Mouse (Mus musculus): ENCODE data around the gene Sft2d2.
A peak's percentile ranks its signal among the peaks of the same experiment; 100 is the strongest.

Sft2d2 gene

DNA sequence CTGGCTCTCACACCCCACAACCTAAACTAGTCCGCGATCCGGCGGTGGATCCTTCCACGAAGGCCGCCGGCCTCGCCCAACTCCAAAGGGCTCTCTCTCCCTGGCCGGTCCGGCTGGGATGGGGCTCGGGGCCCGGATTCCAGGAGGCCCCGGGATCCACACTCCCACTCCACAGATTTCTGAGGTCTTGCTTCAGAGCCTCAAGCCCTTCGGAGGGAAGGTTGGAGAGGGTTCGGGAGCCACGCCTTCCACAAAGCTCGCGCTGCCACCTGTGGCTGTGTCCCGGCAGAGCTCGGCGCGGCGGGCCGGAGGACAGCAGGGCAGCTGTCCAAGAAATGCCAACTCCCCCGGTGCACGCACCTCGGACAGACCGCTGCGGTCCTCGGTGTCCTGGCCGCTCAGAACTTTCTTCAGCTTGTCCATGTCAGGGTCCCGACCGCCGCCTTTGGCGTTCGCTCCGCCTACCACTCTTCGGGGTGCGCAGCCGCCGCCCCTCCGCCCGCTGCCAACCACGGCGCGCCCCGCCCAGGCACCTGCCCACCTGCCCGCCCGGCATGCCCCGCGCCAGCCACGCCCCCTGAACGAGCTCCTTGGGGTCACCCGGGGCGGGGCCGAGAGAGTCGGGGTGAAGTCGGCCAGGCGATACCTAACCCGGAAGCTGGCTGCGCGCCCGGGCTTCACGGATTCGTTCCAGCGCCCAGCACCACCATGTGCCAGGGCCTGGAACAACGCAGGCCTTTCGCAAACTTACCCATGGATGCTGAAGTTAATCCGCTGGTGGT, at the start of gene Sft2d2:
TSS of gene Sft2d2 (minus strand) at position 559 of the 782 bp plus-strand sequence.
- DNase-seq (ENCODE audit: low spot score), result peak; percentile 55

- DNase-seq (ENCODE audit: low spot score), result peak; percentile 94
These were observed 42.4 kb upstream of the Sft2d2 start, which contains the start of gene Tiprl for GRCm38 (mm10) chr1:165236321-165237298. TSS of gene Tiprl (minus strand) at chr1:165236996.

- DNase-seq (ENCODE audit: low spot score), result no peak
These were observed 41.6 kb upstream of the Sft2d2 start for GRCm38 (mm10) chr1:165235846-165236245.

DNA sequence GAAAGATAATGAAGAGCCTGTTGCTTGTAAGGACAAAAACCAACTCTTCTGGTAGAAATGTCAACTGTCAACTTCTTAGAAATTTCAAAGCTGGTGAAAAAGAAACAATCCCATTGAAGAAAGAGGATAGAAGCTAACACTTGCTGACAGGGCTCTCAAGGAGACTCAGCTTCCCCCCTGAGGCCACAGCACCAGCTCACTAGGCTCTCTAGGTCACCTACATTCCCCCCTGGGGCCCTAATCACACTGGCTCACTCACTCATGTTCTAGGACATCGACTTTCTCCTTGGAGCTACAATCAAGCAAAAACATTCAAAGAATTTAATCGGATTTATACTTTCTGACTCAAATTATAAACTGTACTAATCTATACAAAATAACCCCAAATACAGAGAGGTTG, 39.6 kb upstream of the Sft2d2 start:
- no peak for DNase-seq (ENCODE audit: low spot score)

DNA sequence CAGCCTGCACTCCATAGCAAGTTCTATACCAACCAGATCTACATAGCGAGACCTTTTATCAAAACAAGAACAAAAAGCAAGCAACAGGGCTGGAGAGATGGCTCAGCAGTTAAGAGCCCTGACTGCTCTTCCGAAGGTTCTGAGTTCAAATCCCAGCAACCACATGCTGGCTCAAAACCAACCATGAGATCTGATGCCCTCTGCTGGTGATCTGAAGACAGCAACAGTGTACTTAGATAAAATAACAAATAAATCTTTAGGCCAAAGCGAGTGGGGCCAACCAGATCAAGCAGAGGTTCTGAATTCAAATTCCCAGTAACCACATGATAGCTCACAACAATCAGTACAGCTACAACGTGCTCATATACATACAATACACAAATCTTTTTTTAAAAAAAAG, 36.5 kb upstream of the Sft2d2 start:
- DNase-seq (ENCODE audit: low spot score), result no peak

GRCm38 (mm10) chr1:165229577-165229976, 35.3 kb upstream of the Sft2d2 start:
- DNase-seq (ENCODE audit: low spot score), result no peak

DNA sequence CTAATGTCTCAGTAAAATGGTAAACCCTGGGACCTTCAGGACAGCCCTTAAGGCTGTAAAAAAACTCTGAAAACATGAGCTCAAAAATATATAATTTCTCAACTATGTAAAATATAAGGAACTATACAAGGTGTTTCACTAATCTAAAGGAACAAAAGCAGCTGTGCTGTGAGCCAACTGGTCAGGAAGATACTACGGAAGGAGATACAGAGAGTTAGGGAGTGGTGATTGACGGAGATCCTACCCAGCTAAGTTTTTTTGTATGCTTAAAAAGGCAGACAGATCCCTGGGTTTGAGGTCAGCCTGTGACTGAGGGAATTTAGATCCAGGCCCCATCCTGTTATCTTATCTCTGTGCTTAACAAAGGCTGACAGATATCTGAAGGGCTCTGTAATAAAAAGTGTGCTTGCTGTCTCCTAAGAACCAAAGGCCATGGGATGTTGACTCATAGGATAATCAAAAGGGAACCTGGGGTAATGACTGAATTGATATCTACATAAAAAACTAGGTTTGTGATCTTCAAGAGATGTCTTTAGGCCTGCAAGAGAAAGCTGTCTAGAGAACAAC, 22.9 kb upstream of the Sft2d2 start:
- DNase-seq (ENCODE audit: low spot score), result no peak

GRCm38 (mm10) chr1:165215831-165216230, 21.6 kb upstream of the Sft2d2 start:
- DNase-seq (ENCODE audit: low spot score), result no peak

GRCm38 (mm10) chr1:165205591-165205990, 11.4 kb upstream of the Sft2d2 start:
- DNase-seq (ENCODE audit: low spot score), result no peak

DNA sequence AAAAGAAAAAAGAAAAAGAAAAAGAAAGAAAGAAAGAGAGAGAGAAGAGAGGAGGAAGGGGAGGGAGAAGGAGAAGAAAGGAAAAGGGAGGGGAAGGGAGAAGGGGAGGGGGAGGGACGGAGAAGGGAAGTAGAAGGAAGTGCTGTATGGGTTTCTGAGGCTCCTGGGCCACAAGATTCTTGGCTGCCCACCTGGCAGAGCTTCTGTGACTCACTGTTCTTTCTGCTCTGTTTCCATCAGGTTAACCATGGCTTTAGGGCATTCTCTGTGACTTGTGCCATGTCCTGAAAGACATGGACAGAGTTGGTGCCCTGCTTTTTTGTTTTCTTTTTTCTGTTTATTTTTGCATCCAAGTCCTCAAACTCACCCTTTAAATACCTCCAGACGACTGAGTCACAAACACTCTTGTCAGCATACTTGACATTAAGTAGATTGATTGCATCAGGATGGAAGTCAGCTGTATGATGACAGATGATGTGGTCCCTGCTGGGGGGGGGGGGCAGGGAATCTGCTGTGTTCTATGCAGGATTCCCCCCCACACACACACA, 9.3 kb upstream of the Sft2d2 start:
- no peak for DNase-seq (ENCODE audit: low spot score)

- DNase-seq (ENCODE audit: low spot score), result no peak
These were observed 7.3 kb upstream of the Sft2d2 start for GRCm38 (mm10) chr1:165201445-165202012.

DNA sequence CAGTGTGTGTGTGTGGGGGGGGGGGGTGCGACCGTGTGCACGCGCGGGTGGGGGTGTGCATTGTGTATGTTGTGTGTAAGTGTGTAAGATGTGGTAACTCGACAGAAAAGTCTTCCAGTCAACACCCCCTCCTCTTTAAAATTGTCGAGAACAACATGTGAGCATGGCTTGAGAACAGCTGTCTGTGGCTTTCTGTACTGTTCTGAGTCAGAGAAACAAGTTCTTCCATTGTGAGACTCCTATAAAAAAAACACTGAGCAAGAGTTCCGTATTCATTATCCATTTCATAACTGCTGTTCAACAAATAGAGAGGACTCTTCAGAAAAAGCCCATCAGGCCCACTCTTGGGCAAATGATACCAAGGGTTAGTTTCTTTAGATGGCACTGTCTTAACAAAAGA, 6.5 kb upstream of the Sft2d2 start:
- DNase-seq (ENCODE audit: low spot score), result no peak

- DNase-seq (ENCODE audit: low spot score), result no peak
These were observed 5.4 kb upstream of the Sft2d2 start for GRCm38 (mm10) chr1:165199639-165200038.

DNA sequence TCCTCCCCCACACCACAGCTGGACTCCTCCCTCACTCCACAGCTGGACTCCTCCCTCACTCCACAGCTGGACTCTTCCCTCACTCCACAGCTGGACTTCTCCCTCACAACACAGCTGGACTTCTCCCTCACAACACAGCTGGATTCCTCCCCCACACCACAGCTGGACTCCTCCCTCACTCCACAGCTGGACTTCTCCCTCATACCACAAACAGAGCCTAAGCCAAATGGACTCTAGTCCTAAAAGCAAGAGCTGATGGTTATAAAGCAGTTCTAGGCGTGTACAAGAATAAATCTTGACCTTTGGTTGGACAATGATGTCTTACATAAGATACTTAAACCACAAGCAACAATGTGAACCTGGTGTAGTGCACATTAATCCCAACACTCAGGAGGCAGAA, 4.7 kb upstream of the Sft2d2 start:
- DNase-seq (ENCODE audit: low spot score), result no peak

- DNase-seq (ENCODE audit: low spot score), result no peak
These were observed 3.6 kb upstream of the Sft2d2 start for GRCm38 (mm10) chr1:165197875-165198274.

GRCm38 (mm10) chr1:165195396-165195960, 1.2 kb upstream of the Sft2d2 start:
- DNase-seq (ENCODE audit: low spot score), result no peak

- no peak for DNase-seq (ENCODE audit: low spot score)
These were observed 400 bp upstream of the Sft2d2 start for GRCm38 (mm10) chr1:165194662-165195013.

GRCm38 (mm10) chr1:165193426-165193825, 812 bp downstream of the Sft2d2 start:
- no peak for DNase-seq (ENCODE audit: low spot score)

GRCm38 (mm10) chr1:165192714-165193264, 1.4 kb downstream of the Sft2d2 start:
- DNase-seq (ENCODE audit: low spot score), result no peak

GRCm38 (mm10) chr1:165192102-165192501, 2.1 kb downstream of the Sft2d2 start:
- no peak for DNase-seq (ENCODE audit: low spot score)

- no peak for DNase-seq (ENCODE audit: low spot score)
These were observed 2.6 kb downstream of the Sft2d2 start for GRCm38 (mm10) chr1:165191611-165192010.

Data from left cerebral cortex, adult 11 months (tissue).